Mouse (Mus musculus): ENCODE measurements around the gene Carm1. TPM values are rescaled to one million over a fixed set of nuclear protein-coding genes. Genes with fewer than 3 reads are reported as not detected.

The Carm1 gene
- polyA plus RNA-seq, 1 experiment from 2014 or later = 18.2 TPM

MicroRNAs within 50 kb of the gene (microRNA counts, 519-probe panel; counts per million panel counts)
- not detected for microRNA mmu-miR-1946b

Small RNA genes within 50 kb of the gene (microRNA-seq; reads per million reads assigned to microRNA genes)
- gene Mir1946b = not detected

Other genes starting within 250 kb of the Carm1 start
- 0.28 and 0.68 TPM in 2 replicates for gene Ap1m2, start 234.6 kb upstream of the Carm1 start, polyA plus RNA-seq (2015; fragmentation: Nextera tagmentation; extraction: Ambion mirVana)
- gene Slc44a2, start 226.2 kb upstream of the Carm1 start, polyA plus RNA-seq (2015; fragmentation: Nextera tagmentation; extraction: Ambion mirVana) = 16.7 and 17.6 TPM in 2 replicates
- gene Ilf3, start 179.0 kb upstream of the Carm1 start, polyA plus RNA-seq (2015; fragmentation: Nextera tagmentation; extraction: Ambion mirVana) = 38.8 and 42.2 TPM in 2 replicates
- gene Qtrt1, start 135.1 kb upstream of the Carm1 start, polyA plus RNA-seq (2015; fragmentation: Nextera tagmentation; extraction: Ambion mirVana) = 17.4 and 20.0 TPM in 2 replicates
- gene Dnm2, start 122.0 kb upstream of the Carm1 start, polyA plus RNA-seq (2015; fragmentation: Nextera tagmentation; extraction: Ambion mirVana) = 52.9 and 58.5 TPM in 2 replicates
- gene Tmed1, start 36.6 kb upstream of the Carm1 start, polyA plus RNA-seq (2015; fragmentation: Nextera tagmentation; extraction: Ambion mirVana) = 31.5 and 33.6 TPM in 2 replicates
- 9.5 and 10.5 TPM in 2 replicates for gene AB124611, start 20.7 kb upstream of the Carm1 start, polyA plus RNA-seq (2015; fragmentation: Nextera tagmentation; extraction: Ambion mirVana)
- gene Timm29, start 45.8 kb downstream of the Carm1 start, polyA plus RNA-seq (2015; fragmentation: Nextera tagmentation; extraction: Ambion mirVana) = 18.4 and 18.9 TPM in 2 replicates
- gene Yipf2, start 45.9 kb downstream of the Carm1 start, polyA plus RNA-seq (2015; fragmentation: Nextera tagmentation; extraction: Ambion mirVana) = 10.9 and 12.7 TPM in 2 replicates
- 22.5 and 24.5 TPM in 2 replicates for gene Smarca4, start 69.3 kb downstream of the Carm1 start, polyA plus RNA-seq (2015; fragmentation: Nextera tagmentation; extraction: Ambion mirVana)
- 24.5 and 24.6 TPM in 2 replicates for gene Ldlr, start 176.6 kb downstream of the Carm1 start, polyA plus RNA-seq (2015; fragmentation: Nextera tagmentation; extraction: Ambion mirVana)
- 76.8 and 82.2 TPM in 2 replicates for gene Spc24, start 213.4 kb downstream of the Carm1 start, polyA plus RNA-seq (2015; fragmentation: Nextera tagmentation; extraction: Ambion mirVana)